Mouse (Mus musculus): ENCODE data around the gene Npas1. TPM values are rescaled to one million over a fixed set of nuclear protein-coding genes. Genes with fewer than 3 reads are reported as not detected.

The Npas1 gene
- polyA plus RNA-seq, 1 experiment from 2014 or later = 3.3 TPM

DNA sequence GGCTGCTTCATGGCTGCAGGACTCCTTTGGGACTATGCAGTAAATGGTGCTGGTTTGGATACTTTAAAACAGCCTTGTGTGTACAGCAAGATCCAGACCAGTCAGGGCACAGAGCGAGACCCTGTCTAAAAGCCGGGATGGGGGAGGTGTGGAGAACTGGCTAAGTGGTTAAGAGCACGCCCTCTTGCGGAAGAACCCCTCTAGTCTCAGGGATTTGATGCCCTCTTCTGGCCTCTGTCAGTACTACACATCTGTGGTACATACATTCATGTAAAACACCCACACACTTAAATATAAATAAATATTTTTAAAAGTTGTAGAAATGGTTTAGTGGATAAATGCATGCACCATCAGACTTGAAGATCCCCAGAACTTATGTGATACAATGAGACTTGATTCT lies 11.0 kb downstream of the Npas1 start:
- H3K27me3 ChIP-seq = peaks cover 52% of the 10 kb centered on the region
- H3K4me2 ChIP-seq (replicated peaks) = no peak overlapping the region
- H3K4me1 ChIP-seq (replicated peaks) = peaks cover 5% of the 10 kb centered on the region
- no peak overlapping the region for H3K4me3 ChIP-seq (replicated peaks)
- ATAC-seq = no peak
- no peaks in the 10 kb centered on the region for H3K9me3 ChIP-seq
- no peaks in the 10 kb centered on the region for H3K36me3 ChIP-seq
- no peak overlapping the region for H3K27ac ChIP-seq
- 67% methylated on average over 4 of the region's 4 CpGs for WGBS
- H3K9ac ChIP-seq (replicated peaks) = no peak overlapping the region

DNA sequence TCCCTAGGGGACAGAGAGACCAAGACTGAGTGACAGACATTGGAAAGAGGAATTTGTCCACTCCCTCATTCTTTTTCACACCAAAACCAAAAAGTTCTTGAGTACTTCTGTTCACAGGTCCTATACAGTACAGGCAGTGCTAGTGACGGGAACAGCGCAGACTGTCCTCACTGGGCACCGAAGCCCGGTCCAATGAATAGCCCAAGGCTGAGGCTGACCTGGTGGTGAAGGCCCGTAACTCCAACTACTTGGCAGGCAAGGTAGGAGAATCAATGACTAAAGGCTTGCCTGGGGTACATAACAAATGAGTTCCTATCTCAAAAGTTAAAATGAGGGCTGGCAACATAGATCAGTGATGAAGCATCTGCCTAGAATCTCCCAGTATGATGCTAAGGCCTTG lies 12.0 kb downstream of the Npas1 start:
- ATAC-seq = no peak
- Histone ChIP-seq H3K27ac (no peak overlapping the region), H3K4me3 (replicated peaks) (no peak overlapping the region), H3K27me3 (peaks cover 51% of the 10 kb centered on the region), H3K36me3 (no peaks in the 10 kb centered on the region), H3K4me2 (replicated peaks) (no peak overlapping the region), H3K4me1 (replicated peaks) (peaks cover 5% of the 10 kb centered on the region), H3K9ac (replicated peaks) (no peak overlapping the region), H3K9me3 (no peaks in the 10 kb centered on the region)
- WGBS = 90% methylated on average over 5 of the region's 5 CpGs

DNA sequence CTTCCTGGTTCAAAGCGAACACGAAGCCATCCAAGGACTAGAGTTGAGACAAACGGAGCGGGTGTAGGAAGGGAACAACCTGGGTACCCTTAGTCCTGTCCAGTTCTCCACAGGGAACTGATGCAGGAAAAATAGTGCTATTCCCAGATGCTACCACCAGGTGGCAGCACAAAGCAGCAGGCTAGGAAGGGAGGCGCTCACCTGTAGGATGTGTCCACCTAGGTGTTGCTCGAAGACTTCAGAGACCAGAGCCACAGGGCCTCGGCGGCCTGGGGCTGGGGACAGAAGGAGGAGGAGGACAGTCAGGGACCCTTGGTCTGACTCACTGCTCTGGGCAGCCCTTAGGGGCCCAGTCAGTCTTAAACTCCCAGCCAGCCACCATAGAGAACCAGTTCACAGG lies 12.4 kb downstream of the Npas1 start:
- Histone ChIP-seq H3K27ac (no peak overlapping the region), H3K4me1 (replicated peaks) (peaks cover 5% of the 10 kb centered on the region), H3K27me3 (peaks cover 51% of the 10 kb centered on the region), H3K4me3 (replicated peaks) (no peak overlapping the region), H3K36me3 (no peaks in the 10 kb centered on the region), H3K4me2 (replicated peaks) (no peak overlapping the region), H3K9me3 (no peaks in the 10 kb centered on the region), H3K9ac (replicated peaks) (no peak overlapping the region)
- 15% methylated on average over 8 of the region's 8 CpGs for WGBS
- peak; percentile 64 for ATAC-seq

DNA sequence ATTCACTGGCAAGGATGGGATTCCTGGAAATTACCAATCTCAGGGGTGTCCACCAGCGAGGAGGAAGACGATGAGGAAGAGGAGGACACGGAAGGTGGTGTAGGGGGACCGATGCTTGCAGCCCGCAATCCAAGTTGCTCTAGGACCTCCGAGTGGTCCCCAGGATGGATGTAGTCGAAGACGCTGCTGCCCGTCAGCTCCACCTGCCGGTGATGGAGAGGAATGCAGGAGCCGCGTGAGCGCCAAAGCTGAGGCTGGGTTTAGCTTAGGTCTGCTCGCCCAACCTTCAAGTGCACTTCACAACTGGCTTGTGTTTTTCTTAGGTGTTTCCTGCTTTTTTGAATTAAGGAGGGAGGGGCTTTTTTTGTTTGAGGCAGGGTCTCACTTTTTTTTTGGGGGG lies 14.3 kb downstream of the Npas1 start:
- Histone ChIP-seq H3K4me1 (replicated peaks) (peaks cover 4% of the 10 kb centered on the region), H3K27ac (no peak overlapping the region), H3K4me2 (replicated peaks) (no peak overlapping the region), H3K9me3 (no peaks in the 10 kb centered on the region), H3K36me3 (no peaks in the 10 kb centered on the region), H3K27me3 (peaks cover 36% of the 10 kb centered on the region), H3K9ac (replicated peaks) (no peak overlapping the region), H3K4me3 (replicated peaks) (no peak overlapping the region)
- ATAC-seq = peak; percentile 67
- WGBS = 3% methylated on average over 14 of the region's 14 CpGs

DNA sequence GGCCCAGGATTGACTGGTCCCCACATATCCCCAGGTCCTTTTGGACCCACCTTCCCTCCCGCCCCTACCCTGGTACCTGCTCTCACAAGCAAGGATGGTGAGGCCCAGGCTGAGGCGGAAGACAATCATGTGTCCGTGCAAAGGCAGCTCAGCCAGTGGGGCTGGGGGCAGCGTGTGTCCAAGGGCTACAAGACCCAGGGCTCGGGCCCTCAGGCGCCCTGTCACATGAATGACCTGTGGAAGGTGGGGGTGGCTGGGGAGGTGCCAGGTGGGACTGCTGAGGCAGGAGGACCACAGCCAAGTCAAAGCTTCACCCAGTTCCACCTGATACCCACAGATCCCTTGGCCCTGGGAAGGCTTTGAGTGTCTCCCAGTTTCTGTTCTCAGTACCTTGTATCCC lies 15.8 kb downstream of the Npas1 start:
- H3K4me2 ChIP-seq (replicated peaks) = no peak overlapping the region
- H3K27ac ChIP-seq = no peak overlapping the region
- no peak overlapping the region for H3K9ac ChIP-seq (replicated peaks)
- no peaks in the 10 kb centered on the region for H3K4me1 ChIP-seq (replicated peaks)
- WGBS = 78% methylated on average over 6 of the region's 6 CpGs
- no peaks in the 10 kb centered on the region for H3K36me3 ChIP-seq
- H3K9me3 ChIP-seq = no peaks in the 10 kb centered on the region
- H3K27me3 ChIP-seq = peaks cover 34% of the 10 kb centered on the region
- no peak for ATAC-seq
- H3K4me3 ChIP-seq (replicated peaks) = no peak overlapping the region

DNA sequence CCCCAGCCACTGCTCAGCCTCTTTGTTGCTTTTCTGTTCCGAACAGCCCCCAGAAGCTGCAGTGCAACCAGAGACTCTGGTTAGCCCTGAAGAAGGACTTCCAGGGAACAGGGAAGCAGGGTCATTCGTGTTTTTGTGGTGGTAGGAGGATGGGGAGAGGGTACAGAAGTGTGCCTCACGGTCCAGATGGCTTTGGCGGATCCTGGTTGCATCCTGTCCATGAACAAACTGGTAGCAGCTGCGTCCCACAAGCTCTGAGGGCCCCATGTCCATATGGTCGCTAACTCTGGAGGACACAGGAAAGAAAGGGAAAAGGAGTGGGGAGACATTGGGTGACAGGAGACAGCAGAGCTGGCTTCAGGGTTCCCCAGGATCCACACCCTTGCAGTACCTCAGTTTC lies 16.4 kb downstream of the Npas1 start:
- 62% methylated on average over 6 of the region's 6 CpGs for WGBS
- no peak for ATAC-seq
- H3K9me3 ChIP-seq = no peaks in the 10 kb centered on the region
- no peaks in the 10 kb centered on the region for H3K4me1 ChIP-seq (replicated peaks)
- H3K4me3 ChIP-seq (replicated peaks) = no peak overlapping the region
- no peak overlapping the region for H3K27ac ChIP-seq
- H3K4me2 ChIP-seq (replicated peaks) = no peak overlapping the region
- H3K27me3 ChIP-seq = peaks cover 34% of the 10 kb centered on the region
- H3K9ac ChIP-seq (replicated peaks) = no peak overlapping the region
- peaks cover 5% of the 10 kb centered on the region for H3K36me3 ChIP-seq

DNA sequence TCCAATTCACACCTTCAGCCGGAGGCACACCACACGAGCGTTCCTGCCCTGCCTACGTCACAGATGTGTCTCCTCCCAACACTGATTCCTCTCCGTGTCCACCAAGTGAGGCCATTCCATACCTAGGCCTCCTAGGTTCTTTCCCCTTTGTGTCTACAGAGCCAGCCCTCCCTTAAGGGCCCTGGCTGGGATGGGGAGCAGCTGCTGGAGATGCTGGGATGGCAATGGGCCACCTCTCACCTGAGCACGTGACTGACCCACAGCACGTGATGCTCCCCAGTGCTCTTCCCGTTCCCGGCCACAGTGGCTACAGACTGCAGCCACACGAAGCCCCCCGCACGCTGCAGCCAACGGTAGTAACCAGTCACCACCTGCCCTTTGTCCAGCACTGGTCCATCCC lies 17.0 kb downstream of the Npas1 start:
- no peak overlapping the region for H3K4me3 ChIP-seq (replicated peaks)
- H3K36me3 ChIP-seq = peaks cover 11% of the 10 kb centered on the region
- no peak overlapping the region for H3K27ac ChIP-seq
- no peaks in the 10 kb centered on the region for H3K4me1 ChIP-seq (replicated peaks)
- H3K27me3 ChIP-seq = peaks cover 33% of the 10 kb centered on the region
- whole genome bisulfite sequencing = 70% methylated on average over 13 of the region's 13 CpGs
- no peak overlapping the region for H3K9ac ChIP-seq (replicated peaks)
- no peak for ATAC-seq
- no peaks in the 10 kb centered on the region for H3K9me3 ChIP-seq
- no peak overlapping the region for H3K4me2 ChIP-seq (replicated peaks)

DNA sequence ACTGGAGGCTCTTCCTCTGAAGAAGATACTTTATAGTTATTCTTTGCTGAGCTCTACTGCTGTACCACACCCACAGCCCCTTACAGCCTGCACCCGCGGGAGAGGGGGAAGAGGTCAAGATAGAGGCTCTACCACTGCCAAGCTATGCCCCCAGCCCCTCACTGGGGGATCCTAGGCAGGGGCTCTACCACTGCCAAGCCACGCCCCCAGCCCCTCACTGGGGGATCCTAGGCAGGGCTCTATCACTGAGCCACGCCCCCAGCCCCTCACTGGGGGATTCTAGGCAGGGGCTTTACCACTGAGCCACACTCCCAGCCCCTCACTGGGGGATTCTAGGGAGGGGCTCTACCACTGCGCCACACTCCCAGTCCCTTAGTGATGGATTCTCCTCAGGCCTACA lies 21.2 kb downstream of the Npas1 start:
- Histone ChIP-seq H3K9me3 (no peaks in the 10 kb centered on the region), H3K4me2 (replicated peaks) (no peak overlapping the region), H3K4me3 (replicated peaks) (no peak overlapping the region), H3K36me3 (peaks cover 16% of the 10 kb centered on the region), H3K27me3 (peaks cover 15% of the 10 kb centered on the region; the same call in 1 of the 2 replicates), H3K9ac (replicated peaks) (no peak overlapping the region), H3K4me1 (replicated peaks) (peaks cover 11% of the 10 kb centered on the region), H3K27ac (no peak overlapping the region)
- 85% methylated on average over 5 of the region's 5 CpGs for WGBS
- ATAC-seq = no peak

DNA sequence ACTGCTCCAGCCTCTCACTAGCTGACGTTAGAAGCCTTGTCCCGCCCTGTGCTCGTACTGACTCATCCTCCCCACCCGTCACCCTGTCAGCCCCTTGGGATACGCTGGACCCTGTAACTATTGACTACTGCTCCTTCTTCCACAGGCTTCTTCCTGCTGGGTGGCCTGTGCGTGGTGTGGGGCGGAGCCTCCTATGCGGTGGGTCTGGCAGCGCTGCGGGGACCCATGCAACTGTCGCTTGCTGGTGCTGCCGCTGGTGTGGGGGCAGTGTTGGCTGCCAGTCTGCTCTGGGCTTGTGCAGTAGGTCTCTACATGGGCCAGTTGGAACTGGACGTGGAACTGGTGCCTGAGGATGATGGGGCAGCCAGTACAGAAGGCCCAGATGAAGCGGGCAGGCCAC lies 22.5 kb downstream of the Npas1 start:
- Histone ChIP-seq H3K9ac (replicated peaks) (no peak overlapping the region), H3K4me2 (replicated peaks) (no peak overlapping the region), H3K36me3 (peaks cover 16% of the 10 kb centered on the region), H3K27ac (no peak overlapping the region), H3K4me1 (replicated peaks) (peaks cover 11% of the 10 kb centered on the region), H3K4me3 (replicated peaks) (no peak overlapping the region), H3K9me3 (no peaks in the 10 kb centered on the region), H3K27me3 (0 out of 2 replicates have a peak, but pooled peaks cover 4% of the 10 kb centered on the region)
- ATAC-seq = no peak
- WGBS = 96% methylated on average over 14 of the region's 14 CpGs

DNA sequence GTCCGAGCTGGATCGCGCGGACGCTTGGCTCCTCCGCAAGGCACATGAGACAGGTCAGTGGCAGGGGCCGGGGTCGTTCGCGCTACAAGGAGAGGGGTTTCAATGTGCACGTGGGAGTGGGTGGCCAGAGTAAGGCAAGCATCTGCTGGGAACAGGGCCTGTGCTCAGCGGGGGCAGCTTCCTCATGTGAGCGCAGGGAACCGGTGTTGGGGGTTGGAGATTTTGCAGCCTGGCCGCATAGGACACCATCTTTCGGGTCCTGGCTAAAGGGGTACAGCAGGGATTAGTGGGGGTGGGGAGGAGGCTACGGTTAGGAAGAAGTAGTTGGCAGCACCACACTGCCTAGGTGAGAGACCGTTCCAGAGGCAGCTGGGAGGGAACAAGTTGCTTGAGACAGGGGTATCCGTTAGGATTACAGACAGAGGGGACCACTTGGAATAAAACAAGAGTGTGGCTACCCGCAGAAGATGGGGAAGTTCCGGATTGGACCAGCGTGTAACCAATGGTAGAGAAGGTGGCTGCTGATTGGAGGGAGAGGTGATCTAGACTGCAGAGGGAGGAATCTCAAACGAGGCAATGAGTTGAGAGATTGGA lies 24.3 kb downstream of the Npas1 start:
- Histone ChIP-seq H3K9me3 (no peaks in the 10 kb centered on the region), H3K27me3 (0 out of 2 replicates have a peak, but pooled peaks cover 4% of the 10 kb centered on the region), H3K4me1 (replicated peaks) (peaks cover 11% of the 10 kb centered on the region), H3K4me3 (replicated peaks) (peak overlapping the region; percentile 81), H3K9ac (replicated peaks) (peak overlapping the region; percentile 80), H3K36me3 (peaks cover 16% of the 10 kb centered on the region), H3K4me2 (replicated peaks) (peak overlapping the region; percentile 93), H3K27ac (peak overlapping the region; percentile 77)
- WGBS = under 1% methylated on average over 23 of the region's 23 CpGs
- peak; percentile 79 for ATAC-seq

DNA sequence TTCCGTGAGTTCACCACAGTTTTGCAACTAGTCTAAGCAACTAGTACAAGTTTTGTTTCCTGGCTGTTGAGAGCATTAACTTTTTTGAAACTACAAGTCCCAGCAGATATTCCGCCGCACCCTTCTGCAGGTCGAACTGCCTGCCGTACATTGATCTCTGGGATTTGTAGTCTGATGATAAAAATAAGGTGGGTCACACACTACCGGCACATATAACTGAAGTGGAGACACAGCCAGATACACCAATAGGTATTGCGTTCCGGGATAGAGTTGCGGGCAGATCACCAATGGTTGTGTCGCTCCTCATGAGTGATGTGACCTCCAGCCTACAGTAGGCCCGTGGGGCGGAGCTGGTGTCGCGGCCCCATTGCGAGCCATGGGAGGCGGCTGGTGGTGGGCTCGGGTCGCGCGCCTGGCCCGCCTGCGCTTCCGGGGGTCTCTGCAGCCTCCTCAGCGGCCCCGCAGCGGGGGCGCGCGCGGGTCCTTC lies 24.9 kb downstream of the Npas1 start, which contains the start of gene Tmem160:
Gene Tmem160, plus strand, starts transcription at position 193 of the 487 bp plus-strand sequence.
- no peaks in the 10 kb centered on the region for H3K9me3 ChIP-seq
- H3K9ac ChIP-seq (replicated peaks) = peak within 1 kb of the TSS; percentile 80
- peaks cover 11% of the 10 kb centered on the region for H3K4me1 ChIP-seq (replicated peaks)
- peak; percentile 99 for ATAC-seq
- H3K4me2 ChIP-seq (replicated peaks) = peak within 1 kb of the TSS; percentile 93
- H3K27ac ChIP-seq = peak within 1 kb of the TSS; percentile 77
- H3K4me3 ChIP-seq (replicated peaks) = peak within 1 kb of the TSS; percentile 81
- 0 out of 2 replicates have a peak, but pooled peaks cover 4% of the 10 kb centered on the region for H3K27me3 ChIP-seq
- peaks cover 16% of the 10 kb centered on the region for H3K36me3 ChIP-seq
- 1% methylated on average over 30 of the region's 30 CpGs for WGBS

DNA sequence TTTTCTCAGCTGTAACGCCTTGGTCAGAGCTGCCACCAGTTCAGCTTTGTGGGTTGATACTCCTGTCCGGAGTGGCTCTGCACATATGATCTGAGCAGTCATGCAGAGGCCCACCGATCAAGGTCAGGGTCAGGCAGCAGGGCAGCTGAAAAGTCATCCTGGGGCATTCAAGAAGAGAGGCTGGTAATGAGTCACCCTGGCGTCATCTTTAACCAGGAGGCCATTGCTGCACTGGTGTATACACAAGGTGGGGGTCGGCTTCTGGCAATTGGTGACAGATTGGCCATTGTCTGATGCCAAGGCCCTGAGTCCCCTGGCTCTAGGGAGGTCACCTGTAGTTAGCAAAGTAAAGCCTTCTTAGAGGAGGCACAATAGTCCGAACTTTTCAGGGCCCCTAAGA lies 25.9 kb downstream of the Npas1 start:
- Histone ChIP-seq H3K27ac (no peak overlapping the region), H3K9me3 (no peaks in the 10 kb centered on the region), H3K27me3 (0 out of 2 replicates have a peak, but pooled peaks cover 4% of the 10 kb centered on the region), H3K4me1 (replicated peaks) (peaks cover 11% of the 10 kb centered on the region), H3K36me3 (peaks cover 16% of the 10 kb centered on the region), H3K4me2 (replicated peaks) (no peak overlapping the region), H3K4me3 (replicated peaks) (no peak overlapping the region), H3K9ac (replicated peaks) (no peak overlapping the region)
- no peak for ATAC-seq
- WGBS = 77% methylated on average over 6 of the region's 6 CpGs

DNA sequence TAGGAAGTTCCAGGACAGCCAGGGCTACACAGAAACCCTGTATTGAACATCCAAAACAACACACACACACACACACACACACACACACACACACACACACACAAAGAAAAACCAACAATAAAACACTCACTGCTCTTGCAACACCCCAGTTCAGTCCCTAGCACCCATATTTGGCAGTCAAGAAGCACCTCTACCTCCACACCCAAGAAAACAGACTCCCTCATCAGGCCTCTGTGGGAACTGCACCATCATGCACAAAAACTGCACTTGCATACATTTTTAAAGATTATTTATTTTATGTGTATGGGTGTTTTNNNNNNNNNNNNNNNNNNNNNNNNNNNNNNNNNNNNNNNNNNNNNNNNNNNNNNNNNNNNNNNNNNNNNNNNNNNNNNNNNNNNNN lies 36.3 kb downstream of the Npas1 start:
- ATAC-seq = no peak
- H3K4me2 ChIP-seq (replicated peaks) = no peak overlapping the region
- H3K36me3 ChIP-seq = peaks cover 8% of the 10 kb centered on the region
- H3K4me3 ChIP-seq (replicated peaks) = no peak overlapping the region
- no peak overlapping the region for H3K27ac ChIP-seq
- H3K9ac ChIP-seq (replicated peaks) = no peak overlapping the region
- H3K27me3 ChIP-seq = no peaks in the 10 kb centered on the region
- H3K4me1 ChIP-seq (replicated peaks) = no peaks in the 10 kb centered on the region
- no peaks in the 10 kb centered on the region for H3K9me3 ChIP-seq
